Mouse (Mus musculus): Measurements from ENCODE around the gene Ccdc90b. TPM values are rescaled to one million over a fixed set of nuclear protein-coding genes. Genes with fewer than 3 reads are reported as not detected.
A peak's percentile ranks its signal among the peaks of the same experiment; 100 is the strongest.

Gene Ccdc90b
- polyA plus RNA-seq, 1 experiment from 2014 or later: 13.3 TPM

DNA sequence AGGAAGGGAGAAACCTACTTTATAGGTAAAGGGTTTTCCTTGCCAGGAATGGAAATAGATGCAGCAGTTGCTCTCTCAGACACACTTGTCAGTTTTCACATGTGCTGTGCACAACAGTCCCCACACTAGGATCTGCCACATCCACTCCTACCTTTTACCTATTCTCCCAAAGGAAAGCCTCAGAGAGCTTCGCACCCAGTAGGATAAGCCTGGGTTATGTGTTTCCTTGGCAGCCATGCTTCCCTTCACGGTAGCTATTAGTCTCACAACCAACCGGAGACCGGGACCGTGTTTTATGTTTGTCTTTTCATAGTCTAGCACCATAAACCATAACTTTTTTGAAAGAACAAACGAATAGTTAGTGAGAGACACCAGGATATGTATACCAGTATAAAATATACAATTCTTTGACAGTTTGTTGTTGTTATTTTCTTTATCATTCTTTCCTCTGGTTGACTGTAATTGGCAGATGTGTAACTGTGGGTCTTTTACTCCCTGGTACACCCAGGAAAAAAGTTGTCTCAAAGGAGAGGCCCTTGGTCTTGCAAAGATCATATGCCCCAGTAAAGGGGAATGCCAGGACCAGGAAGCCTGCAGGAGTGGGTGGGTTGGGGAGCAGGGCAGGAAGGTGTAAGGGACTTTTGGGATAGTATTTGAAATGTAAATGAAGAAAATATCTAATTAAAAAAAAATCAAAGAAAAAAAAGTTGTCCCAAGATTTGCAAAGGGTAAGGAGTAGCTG is 10.5 kb upstream of the Ccdc90b start:
- H3K4me1 ChIP-seq (ENCODE audit: insufficient read depth): no peaks in the 10 kb centered on the region
- DNase-seq (no peak), ATAC-seq (no peak)
- H3K36me3 ChIP-seq (replicated peaks; ENCODE audit: insufficient read depth, low read length): no peaks in the 10 kb centered on the region
- no peaks in the 10 kb centered on the region for H3K9me3 ChIP-seq (ENCODE audit: low read length)
- H3K4me2 ChIP-seq (ENCODE audit: low read depth, low read length): no peak overlapping the region
- H3K27ac ChIP-seq (ENCODE audit: low read depth): no peak overlapping the region
- TF ChIP-seq EP300 (IDR thresholded peaks at IDR 0.05; ENCODE audit: low read depth): no peak
- TF ChIP-seq CTCF (IDR thresholded peaks at IDR 0.05; ENCODE audit: low read depth): no peak
- H3K4me3 ChIP-seq (ENCODE audit: low read depth, low read length): no peak overlapping the region
- WGBS (ENCODE audit: insufficient replicate concordance): 87% methylated on average over 6 of the region's 6 CpGs
- H3K9ac ChIP-seq (replicated peaks): no peak overlapping the region
- H3K27me3 ChIP-seq (ENCODE audit: insufficient read depth, low read length): no peaks in the 10 kb centered on the region

DNA sequence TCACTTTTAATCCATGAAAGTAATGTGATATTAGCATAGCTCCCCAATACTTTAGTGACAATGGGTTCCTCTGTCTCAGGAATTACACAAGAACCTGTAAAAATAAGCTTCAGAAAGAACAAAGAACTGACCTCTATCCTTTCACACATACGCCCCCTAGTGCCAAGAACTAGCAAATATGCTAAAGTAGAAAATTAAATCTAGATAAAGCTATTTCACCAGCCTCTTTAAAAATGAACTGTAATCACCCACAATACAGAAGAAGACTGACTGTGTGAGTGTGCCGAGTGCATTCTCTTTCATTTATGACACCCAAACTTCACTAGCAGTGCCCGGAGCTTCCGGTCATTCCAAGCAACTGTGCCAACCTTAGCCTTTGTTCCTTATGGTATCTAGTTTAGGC is 10.0 kb upstream of the Ccdc90b start:
- TF ChIP-seq EP300 (IDR thresholded peaks at IDR 0.05; ENCODE audit: low read depth): no peak
- peak; percentile 68 for TF ChIP-seq CTCF (IDR thresholded peaks at IDR 0.05; ENCODE audit: low read depth)
- Histone ChIP-seq H3K4me3 (ENCODE audit: low read depth, low read length) (no peak overlapping the region), H3K27ac (ENCODE audit: low read depth) (no peak overlapping the region), H3K36me3 (replicated peaks; ENCODE audit: insufficient read depth, low read length) (no peaks in the 10 kb centered on the region), H3K9me3 (ENCODE audit: low read length) (no peaks in the 10 kb centered on the region), H3K4me1 (ENCODE audit: insufficient read depth) (no peaks in the 10 kb centered on the region), H3K4me2 (ENCODE audit: low read depth, low read length) (no peak overlapping the region), H3K9ac (replicated peaks) (no peak overlapping the region), H3K27me3 (ENCODE audit: insufficient read depth, low read length) (no peaks in the 10 kb centered on the region)
- ATAC-seq: no peak
- 47% methylated on average over 4 of the region's 4 CpGs for WGBS (ENCODE audit: insufficient replicate concordance)
- no peak for DNase-seq

GRCm38 (mm10) chr7:92558744-92559143 is 2.2 kb upstream of the Ccdc90b start:
- H3K27me3 ChIP-seq (ENCODE audit: insufficient read depth, low read length): no peaks in the 10 kb centered on the region
- H3K4me3 ChIP-seq (ENCODE audit: low read depth, low read length): no peak overlapping the region
- H3K36me3 ChIP-seq (replicated peaks; ENCODE audit: insufficient read depth, low read length): no peaks in the 10 kb centered on the region
- 61% methylated on average over 2 of the region's 2 CpGs for WGBS (ENCODE audit: insufficient replicate concordance)
- peak overlapping the region; percentile 44 for H3K27ac ChIP-seq (ENCODE audit: low read depth)
- peak overlapping the region; percentile 14; the same call in 1 of the 2 replicates for H3K4me2 ChIP-seq (ENCODE audit: low read depth, low read length)
- ATAC-seq (0 out of 2 replicates have a peak, but pooled peaks have one; percentile 24), DNase-seq (no peak)
- TF ChIP-seq EP300 (IDR thresholded peaks at IDR 0.05; ENCODE audit: low read depth) (peak; percentile 79), CTCF (IDR thresholded peaks at IDR 0.05; ENCODE audit: low read depth) (no peak)
- H3K4me1 ChIP-seq (ENCODE audit: insufficient read depth): peaks cover 12% of the 10 kb centered on the region
- no peak overlapping the region for H3K9ac ChIP-seq (replicated peaks)
- H3K9me3 ChIP-seq (ENCODE audit: low read length): no peaks in the 10 kb centered on the region

- no peak overlapping the region for H3K4me2 ChIP-seq (ENCODE audit: low read depth, low read length)
- H3K9ac ChIP-seq (replicated peaks): no peak overlapping the region
- H3K27me3 ChIP-seq (ENCODE audit: insufficient read depth, low read length): no peaks in the 10 kb centered on the region
- peaks cover 7% of the 10 kb centered on the region for H3K36me3 ChIP-seq (replicated peaks; ENCODE audit: insufficient read depth, low read length)
- TF ChIP-seq CTCF (IDR thresholded peaks at IDR 0.05; ENCODE audit: low read depth): no peak
- TF ChIP-seq EP300 (IDR thresholded peaks at IDR 0.05; ENCODE audit: low read depth): no peak
- no peaks in the 10 kb centered on the region for H3K9me3 ChIP-seq (ENCODE audit: low read length)
- H3K4me3 ChIP-seq (ENCODE audit: low read depth, low read length): no peak overlapping the region
- no peak for DNase-seq
- no peak overlapping the region for H3K27ac ChIP-seq (ENCODE audit: low read depth)
- H3K4me1 ChIP-seq (ENCODE audit: insufficient read depth): peaks cover 5% of the 10 kb centered on the region; the same call in 1 of the 2 replicates
- ATAC-seq: no peak
- WGBS (ENCODE audit: insufficient replicate concordance): 95% methylated on average over 1 of the region's 1 CpGs
Observed at GRCm38 (mm10) chr7:92566775-92567174, 5.8 kb downstream of the Ccdc90b start.

DNA sequence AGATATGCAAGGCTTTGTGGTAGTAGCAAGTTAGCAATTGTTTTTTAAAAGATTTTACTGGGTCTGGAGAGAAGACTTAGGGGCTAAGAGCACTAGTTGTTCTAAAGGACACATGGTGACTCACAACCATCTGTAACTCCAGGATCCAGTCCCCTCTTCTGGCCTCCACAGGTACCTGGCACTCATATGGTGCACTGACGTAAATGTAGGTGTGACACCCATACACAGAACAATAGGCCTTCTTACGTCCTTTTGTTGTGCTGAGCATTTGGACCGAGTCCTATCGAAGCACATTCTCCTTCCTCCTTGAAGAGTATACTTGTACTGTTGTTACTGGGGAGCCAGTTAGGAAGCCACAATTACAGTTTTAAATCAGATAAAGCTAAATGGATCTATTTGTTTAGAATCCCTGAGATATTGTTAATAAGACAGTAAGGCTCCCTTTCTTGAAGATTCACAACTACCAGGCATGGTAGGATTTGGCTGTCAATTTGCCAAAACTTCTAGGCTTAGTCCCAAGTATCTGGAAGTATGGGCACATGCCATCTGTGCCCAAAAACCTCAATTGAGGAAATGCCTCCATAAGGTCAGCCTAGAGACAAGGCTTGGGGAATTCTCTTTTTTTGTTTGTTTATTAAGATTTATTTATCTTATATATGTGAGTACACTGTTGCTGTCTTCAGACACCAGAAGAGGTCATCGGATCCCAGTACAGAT is 19.7 kb downstream of the Ccdc90b start:
- no peak overlapping the region for H3K4me3 ChIP-seq (ENCODE audit: low read depth, low read length)
- H3K9ac ChIP-seq (replicated peaks): no peak overlapping the region
- H3K9me3 ChIP-seq (ENCODE audit: low read length): no peaks in the 10 kb centered on the region
- ATAC-seq: no peak
- H3K4me1 ChIP-seq (ENCODE audit: insufficient read depth): no peaks in the 10 kb centered on the region
- no peaks in the 10 kb centered on the region for H3K27me3 ChIP-seq (ENCODE audit: insufficient read depth, low read length)
- peaks cover 9% of the 10 kb centered on the region for H3K36me3 ChIP-seq (replicated peaks; ENCODE audit: insufficient read depth, low read length)
- TF ChIP-seq CTCF (IDR thresholded peaks at IDR 0.05; ENCODE audit: low read depth) (no peak), EP300 (IDR thresholded peaks at IDR 0.05; ENCODE audit: low read depth) (no peak)
- 78% methylated on average over 5 of the region's 5 CpGs for WGBS (ENCODE audit: insufficient replicate concordance)
- H3K27ac ChIP-seq (ENCODE audit: low read depth): no peak overlapping the region
- H3K4me2 ChIP-seq (ENCODE audit: low read depth, low read length): no peak overlapping the region
- DNase-seq: no peak

GRCm38 (mm10) chr7:92583567-92583966 is 22.6 kb downstream of the Ccdc90b start:
- Histone ChIP-seq H3K9ac (replicated peaks) (no peak overlapping the region), H3K9me3 (ENCODE audit: low read length) (no peaks in the 10 kb centered on the region), H3K27ac (ENCODE audit: low read depth) (no peak overlapping the region), H3K4me1 (ENCODE audit: insufficient read depth) (no peaks in the 10 kb centered on the region), H3K27me3 (ENCODE audit: insufficient read depth, low read length) (no peaks in the 10 kb centered on the region), H3K4me2 (ENCODE audit: low read depth, low read length) (no peak overlapping the region), H3K4me3 (ENCODE audit: low read depth, low read length) (no peak overlapping the region), H3K36me3 (replicated peaks; ENCODE audit: insufficient read depth, low read length) (peaks cover 6% of the 10 kb centered on the region; the same call in 1 of the 2 replicates)
- ATAC-seq: no peak
- DNase-seq: no peak
- 84% methylated on average over 7 of the region's 7 CpGs for WGBS (ENCODE audit: insufficient replicate concordance)
- no peak for TF ChIP-seq CTCF (IDR thresholded peaks at IDR 0.05; ENCODE audit: low read depth)
- no peak for TF ChIP-seq EP300 (IDR thresholded peaks at IDR 0.05; ENCODE audit: low read depth)

Measured in liver, postnatal 0 days (tissue).